Mouse (Mus musculus): ENCODE measurements around the gene Itga5.

The Itga5 gene

GRCm38 (mm10) chr15:103313495-103314095, 53.0 kb downstream of the Itga5 start:
- DNase-seq (ENCODE audit: low spot score in 2 of 2) = peak in 1 of 2 experiments; percentile 53

GRCm38 (mm10) chr15:103310365-103310910, 56.1 kb downstream of the Itga5 start, which contains the start of gene Gpr84:
Gene Gpr84 (minus strand): TSS chr15:103310612.
- no peak for DNase-seq (ENCODE audit: low spot score in 2 of 2)

GRCm38 (mm10) chr15:103308876-103309580, 57.5 kb downstream of the Itga5 start:
- DNase-seq (ENCODE audit: low spot score in 2 of 2) = no peak

GRCm38 (mm10) chr15:103308056-103308875, 58.3 kb downstream of the Itga5 start:
- DNase-seq (ENCODE audit: low spot score in 2 of 2) = no peak

- peak; percentile 86 to 94 for DNase-seq (ENCODE audit: low spot score in 2 of 2)
Measured at GRCm38 (mm10) chr15:103307125-103307524, 59.4 kb downstream of the Itga5 start.

GRCm38 (mm10) chr15:103305792-103306645, 60.5 kb downstream of the Itga5 start:
- no peak for DNase-seq (ENCODE audit: low spot score in 2 of 2)

GRCm38 (mm10) chr15:103305070-103305678, 61.4 kb downstream of the Itga5 start:
- DNase-seq (ENCODE audit: low spot score in 2 of 2) = peak; percentile 98 to 99

GRCm38 (mm10) chr15:103304616-103304969, 62.0 kb downstream of the Itga5 start:
- peak; percentile 14 to 40 for DNase-seq (ENCODE audit: low spot score in 2 of 2)

GRCm38 (mm10) chr15:103303916-103304615, 62.5 kb downstream of the Itga5 start:
- DNase-seq (ENCODE audit: low spot score in 2 of 2) = peak in 1 of 2 experiments; percentile 15

- no peak for DNase-seq (ENCODE audit: low spot score in 2 of 2)
Measured at GRCm38 (mm10) chr15:103302341-103303021, 64.1 kb downstream of the Itga5 start.

GRCm38 (mm10) chr15:103301547-103302340, 64.8 kb downstream of the Itga5 start:
- DNase-seq (ENCODE audit: low spot score in 2 of 2) = no peak

GRCm38 (mm10) chr15:103301046-103301445, 65.5 kb downstream of the Itga5 start:
- DNase-seq (ENCODE audit: low spot score in 2 of 2) = no peak

- no peak for DNase-seq (ENCODE audit: low spot score in 2 of 2)
Measured at GRCm38 (mm10) chr15:103300560-103300959, 66.0 kb downstream of the Itga5 start.

- DNase-seq (ENCODE audit: low spot score in 2 of 2) = no peak
Measured at GRCm38 (mm10) chr15:103300067-103300471, 66.5 kb downstream of the Itga5 start.

GRCm38 (mm10) chr15:103299644-103300043, 66.9 kb downstream of the Itga5 start:
- no peak for DNase-seq (ENCODE audit: low spot score in 2 of 2)

- DNase-seq (ENCODE audit: low spot score in 2 of 2) = no peak
Measured at GRCm38 (mm10) chr15:103298861-103299616, 67.5 kb downstream of the Itga5 start.

- no peak for DNase-seq (ENCODE audit: low spot score in 2 of 2)
Measured at GRCm38 (mm10) chr15:103298026-103298425, 68.5 kb downstream of the Itga5 start.

- DNase-seq (ENCODE audit: low spot score in 2 of 2) = no peak
Measured at GRCm38 (mm10) chr15:103297313-103297712, 69.2 kb downstream of the Itga5 start.

Measured in heart, adult 9 months (tissue).